Mouse (Mus musculus) bone marrow, adult 2 months (tissue): ENCODE results near the gene Btbd10.

Experiments used
- CTCF ChIP-seq: fragments of 200-500 bp; IDR thresholded peaks from 2 replicates; pipeline ENCODE4 v1.5.1; 2011; ENCODE audit warnings: low read length, control low read depth; ENCODE audit not compliant: control insufficient read depth, insufficient read depth
- POLR2A ChIP-seq: fragments of 200-500 bp; IDR thresholded peaks from 2 replicates; pipeline ENCODE4 v1.6.1; 2011; ENCODE audit warnings: low read depth, mild to moderate bottlenecking, control low read depth, low read length, borderline replicate concordance; ENCODE audit not compliant: control insufficient read depth

DNA sequence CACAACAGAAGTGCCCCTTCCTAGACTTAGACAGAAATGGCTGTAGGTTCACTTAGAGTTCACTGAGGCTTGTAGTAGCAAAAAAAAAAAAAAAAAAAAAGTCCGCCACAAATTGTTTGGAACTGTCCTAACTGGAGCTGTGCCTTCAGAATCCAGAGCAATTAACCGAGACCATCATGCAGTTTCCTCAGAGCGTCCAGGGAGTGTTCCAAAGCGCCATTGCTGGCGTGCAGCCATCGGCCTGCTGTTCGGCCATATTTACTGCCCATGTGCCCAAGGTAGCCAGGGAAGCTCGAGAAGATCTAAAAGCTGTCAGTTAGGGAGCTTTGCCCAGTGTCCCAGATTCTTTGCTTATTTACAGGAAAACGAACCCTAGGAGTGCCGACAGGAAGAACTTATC, 98.6 kb downstream of the Btbd10 start:
- TF ChIP-seq POLR2A, result no peak
- no peak for TF ChIP-seq CTCF
